Mouse (Mus musculus) layer of hippocampus, adult 2 months (tissue): Measurements from ENCODE around the gene Atpaf1. TPM values are rescaled to one million over a fixed set of nuclear protein-coding genes. Genes with fewer than 3 reads are reported as not detected.

ENCODE experiments used
- DNase-seq, 2 experiments: peaks; one replicate each; pipeline ENCODE4 v3.0.0; 2022; ENCODE audit warnings: low spot score in 2 of 2
- H3K27ac ChIP-seq: fragments of 200-600 bp; 2 replicates; pipeline ENCODE4 v1.8.1; 2022
- H3K4me3 ChIP-seq: fragments of 200-600 bp; 2 replicates; pipeline ENCODE4 v1.8.1; 2022; ENCODE audit warnings: mild to moderate bottlenecking
- CTCF ChIP-seq: fragments of 200-600 bp; conservative IDR thresholded peaks from 2 replicates; pipeline ENCODE4 v1.8.1; 2022; ENCODE audit warnings: antibody characterized with exemption, mild to moderate bottlenecking, moderate library complexity
- total RNA-seq, 2 experiments: library from RNA; stranded (reverse); gene quantifications; 2 replicates each; pipeline ENCODE4 v1.2.3; 2021

Atpaf1 gene
- total RNA-seq, 2 experiments from 2014 or later: 54.2 to 60.9 TPM

DNA sequence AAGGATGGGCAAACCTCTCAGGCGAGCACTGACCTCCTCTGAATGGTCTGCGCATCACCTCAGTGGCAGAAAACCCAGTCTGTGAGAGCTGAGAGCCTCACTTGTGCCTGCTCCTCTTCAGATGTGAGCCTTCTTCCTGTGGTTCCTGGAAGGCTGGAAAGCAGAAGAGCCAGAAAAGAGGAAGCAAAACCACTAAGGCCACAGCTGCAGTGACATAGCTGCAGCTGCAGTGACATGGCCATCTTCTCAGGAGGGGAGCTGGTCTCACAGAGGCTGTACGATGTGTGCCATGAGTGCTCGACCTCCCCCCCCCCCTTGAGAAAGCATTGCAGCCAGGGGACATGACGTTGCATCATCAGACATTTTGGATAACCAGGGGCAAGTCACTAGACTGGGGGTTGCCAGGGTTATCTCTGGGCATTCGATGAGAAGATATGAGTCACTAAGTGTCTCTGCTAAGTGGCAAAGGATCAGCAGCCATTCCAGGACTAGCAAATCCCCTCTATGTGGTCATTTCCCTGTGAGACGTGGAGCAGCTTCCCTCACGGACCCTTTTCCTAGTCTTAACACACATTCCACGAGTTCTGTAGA, 72.8 kb downstream of the Atpaf1 start:
- no peak for TF ChIP-seq CTCF
- no peak for DNase-seq
- H3K27ac ChIP-seq: no peak overlapping the region
- no peak overlapping the region for H3K4me3 ChIP-seq

DNA sequence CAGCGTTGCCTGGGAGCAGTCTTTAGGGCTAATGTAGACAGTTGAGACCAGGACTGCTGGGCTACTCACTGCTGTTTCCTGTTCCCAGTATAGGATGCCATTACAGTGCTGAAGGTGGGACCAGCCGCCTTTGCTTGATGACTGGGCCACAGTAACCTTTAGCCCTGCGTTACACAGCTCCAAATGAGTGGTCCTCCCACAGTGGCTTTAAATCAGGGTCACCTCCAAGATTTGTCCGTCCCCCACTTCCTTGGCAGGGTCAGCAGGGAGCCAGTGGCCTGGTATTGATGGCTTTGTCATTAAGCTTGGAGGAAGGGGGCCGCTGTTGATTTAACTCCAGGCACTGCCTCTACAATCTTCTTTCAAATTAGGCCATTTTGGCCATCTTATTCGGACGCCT, 78.7 kb downstream of the Atpaf1 start:
- no peak for DNase-seq
- Histone ChIP-seq H3K4me3 (no peak overlapping the region), H3K27ac (no peak overlapping the region)
- no peak for TF ChIP-seq CTCF

DNA sequence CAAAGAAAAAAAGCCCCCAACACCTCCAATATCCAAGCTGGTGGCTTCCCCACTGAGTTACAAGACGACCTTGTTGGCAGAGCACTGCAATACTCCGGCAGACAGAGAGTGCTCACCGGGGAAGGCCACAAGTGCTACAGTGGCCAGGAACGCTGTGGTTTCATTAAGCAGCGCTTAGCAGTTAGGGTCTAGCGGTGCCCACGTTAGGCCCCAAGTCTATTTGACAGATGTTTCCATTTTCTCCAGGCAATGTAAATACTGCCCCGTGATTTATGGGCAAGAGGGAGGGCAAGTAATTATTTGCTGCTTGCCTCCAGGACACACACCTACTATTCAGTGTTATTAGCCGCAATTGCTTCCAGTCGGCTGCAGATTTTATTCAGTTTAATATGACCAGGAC, 79.3 kb downstream of the Atpaf1 start:
- Histone ChIP-seq H3K4me3 (no peak overlapping the region), H3K27ac (no peak overlapping the region)
- DNase-seq: no peak
- TF ChIP-seq CTCF: no peak

Other genes with a start within 250 kb of the Atpaf1 start
- not detected for gene Cyp4a31, start 221.2 kb upstream of the Atpaf1 start, total RNA-seq
- not detected for gene Cyp4a32, start 183.8 kb upstream of the Atpaf1 start, total RNA-seq
- gene Cyp4b1, start 137.1 kb upstream of the Atpaf1 start, total RNA-seq: under 1 TPM; 0.71 to 0.72 TPM
- 10 to 100 TPM; 47.7 to 53.0 TPM for gene Efcab14, start 47.1 kb upstream of the Atpaf1 start, total RNA-seq
- gene Tex38, start 3.8 kb upstream of the Atpaf1 start, total RNA-seq: under 1 TPM in 1 of 2 experiments, not detected in 1; 0.49 TPM
- 1 to 10 TPM; 4.8 to 5.0 TPM for gene Mob3c, start 43.3 kb downstream of the Atpaf1 start, total RNA-seq
- gene Mknk1, start 54.4 kb downstream of the Atpaf1 start, total RNA-seq: 10 to 100 TPM; 49.5 to 55.6 TPM
- gene Kncn, start 99.6 kb downstream of the Atpaf1 start, total RNA-seq: under 1 TPM; 0.41 to 0.42 TPM
- gene 6430628N08Rik, start 105.9 kb downstream of the Atpaf1 start, total RNA-seq: not detected
- not detected for gene Dmbx1, start 155.1 kb downstream of the Atpaf1 start, total RNA-seq
- 100 to 1,000 TPM; 152 to 157 TPM for gene Faah, start 233.1 kb downstream of the Atpaf1 start, total RNA-seq